Mouse (Mus musculus): Measurements from ENCODE around the gene S1pr3. TPM values are rescaled to one million over a fixed set of nuclear protein-coding genes. Genes with fewer than 3 reads are reported as not detected.

Gene S1pr3
- 1.2 and 2.6 TPM in 2 replicates for total RNA-seq (2012; rRNA removed)

DNA sequence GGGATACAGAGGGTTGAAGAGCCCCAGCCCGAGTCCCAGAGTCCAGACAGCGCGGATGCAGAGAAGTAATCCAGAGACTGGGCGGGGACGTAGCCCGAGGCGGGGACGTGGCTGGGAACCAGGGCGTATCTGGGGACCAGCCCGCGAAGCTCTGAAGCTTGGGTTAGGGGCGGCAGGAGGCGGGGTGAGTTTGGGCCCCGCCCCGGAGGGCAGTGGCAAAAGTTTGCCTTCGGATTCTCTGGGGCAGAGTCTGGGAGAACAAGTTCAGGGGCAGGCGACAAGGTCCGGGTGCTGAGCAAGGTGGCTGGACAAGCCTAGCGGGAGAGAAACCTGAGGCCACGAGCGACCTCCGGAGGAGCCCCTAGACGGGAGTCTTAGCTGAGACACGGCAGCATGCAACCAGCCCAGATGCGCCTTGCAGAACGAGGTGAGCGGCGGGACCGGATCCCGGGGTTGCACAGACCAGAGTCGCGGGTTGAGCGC lies at the start of gene S1pr3:
TSS of gene S1pr3 (plus strand) at position 121 of the 483 bp plus-strand sequence.
- H3K4me3 ChIP-seq (ENCODE audit: insufficient read depth in 1 of 2, low read depth in 1 of 2, low read length in 2 of 2, poor library complexity in 1 of 2, severe bottlenecking in 1 of 2): peak within 1 kb of the TSS; percentile 56 to 61
- TF ChIP-seq ZC3H11A (IDR thresholded peaks at IDR 0.05; ENCODE audit: borderline replicate concordance, low read depth, low read length) (no peak), HCFC1 (IDR thresholded peaks at IDR 0.05; ENCODE audit: borderline replicate concordance, insufficient read depth, low read length) (no peak), ZNF384 (IDR thresholded peaks at IDR 0.05; ENCODE audit: low read depth, low read length) (no peak), MAFK (IDR thresholded peaks at IDR 0.05; ENCODE audit: insufficient read depth, low read depth, low read length) (no peak), CHD2 (IDR thresholded peaks at IDR 0.05; ENCODE audit: low read depth, low read length) (no peak)
- no peak within 1 kb of the TSS for H3K27ac ChIP-seq (ENCODE audit: insufficient read depth, low read depth, low read length, poor library complexity, severe bottlenecking)
- DNase-seq (ENCODE audit: low read depth, low spot score): peak; percentile 82
- H3K9ac ChIP-seq (ENCODE audit: insufficient read depth, low read depth, low read length, poor library complexity, severe bottlenecking): peak within 1 kb of the TSS; percentile 51
- H3K9me3 ChIP-seq (ENCODE audit: control insufficient read depth, insufficient read depth, low read depth, low read length): no peaks in the 10 kb centered on the region
- in situ Hi-C loops (cut with MboI; ENCODE audit: low sequenced_read_pairs in 2 of 2, unreplicated experiment in 2 of 2): loop anchor here in 1 of 2 experiments (25.0 kb wide), 1 partner anchor 221 kb away; no protein-coding TSS in a partner anchor
- peaks cover 3 to 8% of the 10 kb centered on the region in 2 experiments; a peak in 3 of 4 replicates for H3K4me1 ChIP-seq (ENCODE audit: control insufficient read depth in 2 of 2, insufficient read depth in 2 of 2, low read length in 2 of 2, poor library complexity in 1 of 2)
- H3K36me3 ChIP-seq (ENCODE audit: control insufficient read depth, insufficient read depth, low read length, poor library complexity, severe bottlenecking): no peaks in the 10 kb centered on the region

DNA sequence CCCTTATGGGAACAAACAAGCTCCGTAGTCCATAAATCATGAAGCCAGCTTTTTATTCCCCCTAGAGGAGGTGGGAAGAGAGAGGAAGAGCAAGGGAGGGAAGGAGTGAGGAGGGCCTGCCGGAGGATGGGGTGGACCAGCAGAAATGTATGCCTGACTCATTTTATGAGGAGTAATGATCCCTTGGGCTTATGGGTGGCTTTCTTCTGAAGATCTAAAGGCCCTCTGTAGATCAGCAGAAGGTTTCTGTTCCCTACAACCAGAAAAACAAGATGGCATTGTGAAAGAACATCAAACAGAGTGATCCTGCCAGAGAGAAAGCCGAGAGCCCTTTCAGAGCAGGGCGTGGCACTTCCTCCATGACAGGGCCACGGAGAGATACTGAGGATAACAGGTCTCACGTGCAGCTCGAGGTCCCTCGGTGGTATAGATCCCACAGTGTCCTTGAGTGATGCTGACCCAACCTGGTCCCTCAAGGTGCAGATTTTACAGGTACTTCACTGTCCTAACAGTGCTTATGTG lies 47.9 kb upstream of the S1pr3 start:
- TF ChIP-seq ZC3H11A (IDR thresholded peaks at IDR 0.05; ENCODE audit: borderline replicate concordance, low read depth, low read length): no peak
- TF ChIP-seq HCFC1 (IDR thresholded peaks at IDR 0.05; ENCODE audit: borderline replicate concordance, insufficient read depth, low read length): no peak
- TF ChIP-seq MAFK (IDR thresholded peaks at IDR 0.05; ENCODE audit: insufficient read depth, low read depth, low read length): no peak
- no peak for TF ChIP-seq ZNF384 (IDR thresholded peaks at IDR 0.05; ENCODE audit: low read depth, low read length)
- Histone ChIP-seq H3K27ac (ENCODE audit: insufficient read depth, low read depth, low read length, poor library complexity, severe bottlenecking) (no peak overlapping the region), H3K36me3 (ENCODE audit: control insufficient read depth, insufficient read depth, low read length, poor library complexity, severe bottlenecking) (no peaks in the 10 kb centered on the region), H3K9ac (ENCODE audit: insufficient read depth, low read depth, low read length, poor library complexity, severe bottlenecking) (no peak overlapping the region), H3K9me3 (ENCODE audit: control insufficient read depth, insufficient read depth, low read depth, low read length) (no peaks in the 10 kb centered on the region), H3K4me3 (ENCODE audit: insufficient read depth in 1 of 2, low read depth in 1 of 2, low read length in 2 of 2, poor library complexity in 1 of 2, severe bottlenecking in 1 of 2) (no peak overlapping the region), H3K4me1 (ENCODE audit: control insufficient read depth in 2 of 2, insufficient read depth in 2 of 2, low read length in 2 of 2, poor library complexity in 1 of 2) (no peaks in the 10 kb centered on the region)
- no peak for DNase-seq (ENCODE audit: low read depth, low spot score)
- in situ Hi-C loops (cut with MboI; ENCODE audit: low sequenced_read_pairs in 2 of 2, unreplicated experiment in 2 of 2): no loop called here

DNA sequence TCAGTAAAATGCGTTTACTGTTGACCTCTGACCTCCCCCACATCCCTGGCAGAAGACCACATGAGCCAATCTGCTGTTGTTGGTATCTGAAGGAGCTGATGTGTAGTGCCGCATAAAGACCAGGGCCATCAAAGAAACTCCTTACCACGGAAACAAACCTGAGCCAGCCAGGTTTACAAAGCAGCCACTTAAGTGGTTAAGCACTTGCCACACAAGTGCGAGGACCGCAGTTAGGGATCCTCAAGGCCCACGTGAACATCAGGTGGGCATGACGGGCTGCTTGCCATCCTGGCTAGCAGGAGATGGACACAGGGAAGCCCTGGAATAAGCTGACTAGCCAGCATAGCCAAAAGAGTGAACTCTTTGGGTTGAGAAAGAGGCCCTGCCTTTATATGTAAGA lies 45.0 kb upstream of the S1pr3 start:
- in situ Hi-C loops (cut with MboI; ENCODE audit: low sequenced_read_pairs in 2 of 2, unreplicated experiment in 2 of 2): no loop called here
- Histone ChIP-seq H3K4me3 (ENCODE audit: insufficient read depth in 1 of 2, low read depth in 1 of 2, low read length in 2 of 2, poor library complexity in 1 of 2, severe bottlenecking in 1 of 2) (no peak overlapping the region), H3K9ac (ENCODE audit: insufficient read depth, low read depth, low read length, poor library complexity, severe bottlenecking) (no peak overlapping the region), H3K27ac (ENCODE audit: insufficient read depth, low read depth, low read length, poor library complexity, severe bottlenecking) (no peak overlapping the region), H3K9me3 (ENCODE audit: control insufficient read depth, insufficient read depth, low read depth, low read length) (no peaks in the 10 kb centered on the region), H3K4me1 (ENCODE audit: control insufficient read depth in 2 of 2, insufficient read depth in 2 of 2, low read length in 2 of 2, poor library complexity in 1 of 2) (peaks cover 0 to 2% of the 10 kb centered on the region in 2 experiments; a peak in 1 of 4 replicates), H3K36me3 (ENCODE audit: control insufficient read depth, insufficient read depth, low read length, poor library complexity, severe bottlenecking) (no peaks in the 10 kb centered on the region)
- no peak for TF ChIP-seq CHD2 (IDR thresholded peaks at IDR 0.05; ENCODE audit: low read depth, low read length)
- TF ChIP-seq ZNF384 (IDR thresholded peaks at IDR 0.05; ENCODE audit: low read depth, low read length): no peak
- TF ChIP-seq MAFK (IDR thresholded peaks at IDR 0.05; ENCODE audit: insufficient read depth, low read depth, low read length): no peak
- no peak for TF ChIP-seq HCFC1 (IDR thresholded peaks at IDR 0.05; ENCODE audit: borderline replicate concordance, insufficient read depth, low read length)
- TF ChIP-seq ZC3H11A (IDR thresholded peaks at IDR 0.05; ENCODE audit: borderline replicate concordance, low read depth, low read length): no peak
- DNase-seq (ENCODE audit: low read depth, low spot score): no peak

DNA sequence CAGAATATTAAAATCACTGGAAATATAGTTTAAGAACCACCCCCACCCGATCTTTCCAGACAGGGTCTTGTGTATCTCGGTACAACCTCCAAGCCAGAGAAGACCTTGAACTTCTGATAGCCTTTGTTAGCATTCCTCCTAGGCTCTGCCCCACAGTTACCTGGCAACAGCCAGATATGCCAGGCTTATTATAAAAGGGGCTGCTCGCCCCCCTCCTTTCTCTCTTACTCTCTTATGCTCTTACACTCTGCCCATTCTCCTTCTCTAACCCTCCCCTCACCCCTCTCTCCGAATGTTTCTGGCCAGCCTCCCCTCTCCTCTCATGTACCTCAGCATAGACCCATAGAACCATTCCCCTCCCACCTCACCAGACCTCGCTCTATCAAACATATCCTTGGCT lies 44.5 kb upstream of the S1pr3 start:
- DNase-seq (ENCODE audit: low read depth, low spot score): no peak
- Histone ChIP-seq H3K4me1 (ENCODE audit: control insufficient read depth in 2 of 2, insufficient read depth in 2 of 2, low read length in 2 of 2, poor library complexity in 1 of 2) (peaks cover 0 to 4% of the 10 kb centered on the region in 2 experiments; a peak in 1 of 4 replicates), H3K4me3 (ENCODE audit: insufficient read depth in 1 of 2, low read depth in 1 of 2, low read length in 2 of 2, poor library complexity in 1 of 2, severe bottlenecking in 1 of 2) (no peak overlapping the region), H3K9ac (ENCODE audit: insufficient read depth, low read depth, low read length, poor library complexity, severe bottlenecking) (no peak overlapping the region), H3K36me3 (ENCODE audit: control insufficient read depth, insufficient read depth, low read length, poor library complexity, severe bottlenecking) (no peaks in the 10 kb centered on the region), H3K27ac (ENCODE audit: insufficient read depth, low read depth, low read length, poor library complexity, severe bottlenecking) (no peak overlapping the region), H3K9me3 (ENCODE audit: control insufficient read depth, insufficient read depth, low read depth, low read length) (no peaks in the 10 kb centered on the region)
- in situ Hi-C loops (cut with MboI; ENCODE audit: low sequenced_read_pairs in 2 of 2, unreplicated experiment in 2 of 2): no loop called here
- no peak for TF ChIP-seq HCFC1 (IDR thresholded peaks at IDR 0.05; ENCODE audit: borderline replicate concordance, insufficient read depth, low read length)
- no peak for TF ChIP-seq ZNF384 (IDR thresholded peaks at IDR 0.05; ENCODE audit: low read depth, low read length)
- no peak for TF ChIP-seq MAFK (IDR thresholded peaks at IDR 0.05; ENCODE audit: insufficient read depth, low read depth, low read length)
- TF ChIP-seq CHD2 (IDR thresholded peaks at IDR 0.05; ENCODE audit: low read depth, low read length): no peak
- TF ChIP-seq ZC3H11A (IDR thresholded peaks at IDR 0.05; ENCODE audit: borderline replicate concordance, low read depth, low read length): no peak

All from ES-E14 (cell line).